In the genomic region with DNA sequence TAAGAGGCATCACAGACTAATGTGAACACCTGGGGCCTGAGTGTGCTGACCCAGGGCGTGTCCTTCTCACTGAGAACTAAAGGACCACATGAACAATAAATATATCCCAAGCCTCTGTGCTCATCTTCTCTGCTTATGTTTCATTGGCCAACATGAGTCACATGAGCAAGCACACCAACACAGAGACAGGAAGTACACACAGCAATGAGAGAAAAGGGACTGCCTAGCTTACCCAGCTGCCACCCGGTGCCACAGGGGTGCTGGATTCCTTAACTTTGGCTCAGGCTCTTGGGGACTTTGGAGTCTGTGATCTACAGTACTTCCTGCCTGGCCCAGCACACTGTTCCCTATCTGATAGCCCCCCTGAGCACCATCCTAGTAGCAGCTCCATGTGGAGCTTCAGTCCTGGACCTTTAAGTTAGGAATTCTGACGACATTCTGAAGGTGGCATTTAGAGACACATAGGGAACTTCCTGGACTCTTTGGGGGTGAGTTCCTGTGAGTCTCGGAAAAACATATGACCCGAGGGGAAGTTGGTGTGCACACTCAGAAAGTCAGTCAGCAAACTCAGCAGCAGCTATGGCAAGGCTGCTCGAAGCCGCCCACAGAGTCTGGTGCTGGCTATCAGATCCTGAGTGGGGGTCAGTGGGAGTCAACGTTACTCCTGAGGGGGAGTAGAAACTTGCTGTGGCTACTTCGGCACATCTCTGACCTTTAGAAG, we compare ENCODE assay signal across 13 mouse cellular contexts. TPM values are rescaled to one million over a fixed set of nuclear protein-coding genes. Genes with fewer than 3 reads are reported as not detected.
DNase-seq lines count a peak whose midpoint lies in the region; ATAC-seq and TF ChIP-seq lines count a peak whose summit lies in the region.
"Had no signal": no experiment of that assay in that cellular context is flagged by ENCODE, and none has a peak within 500 bp of the region (broad histone marks: within the 10 kb centered on the region; RNA-seq: fewer than 3 reads in every experiment).

No protein-coding gene starts in this region.

- no peaks in the 10 kb centered on the region for H3K9me3 ChIP-seq in CH12.LX (replicated peaks; ENCODE audit: low read length)
- no peaks in the 10 kb centered on the region for H3K9me3 ChIP-seq in liver, embryonic 15.5 days (replicated peaks)
- no peaks in the 10 kb centered on the region for H3K9me3 ChIP-seq in hindbrain, embryonic 14.5 days (ENCODE audit: control insufficient read depth, low read length)
- H3K9me3 ChIP-seq: forebrain, embryonic 12.5 days; heart, embryonic 13.5 days; midbrain, embryonic 10.5 days had no signal

- no peak; the same call in 1 of the 2 replicates for ATAC-seq in liver, embryonic 15.5 days (ENCODE audit: insufficient read depth)
- ATAC-seq in hindbrain, embryonic 14.5 days (ENCODE audit: low FRiP score) = no peak

- DNase-seq in liver, adult 2 months (ENCODE audit: extremely low read depth, low read depth, low spot score) = peak; percentile 29
- DNase-seq in liver (no peak), CH12.LX (ENCODE audit: extremely low read depth) (peak; percentile 70)
- DNase-seq in splenic B cell, adult 2 months (ENCODE audit: low read depth, low spot score) = peak; percentile 78
- no peak for DNase-seq in right cerebral cortex, postnatal 25 days
- DNase-seq in hindbrain, embryonic 14.5 days (ENCODE audit: low spot score) = no peak
- no peak for DNase-seq in left cerebral cortex, adult 18-20 months (ENCODE audit: low spot score in 2 of 2)
- DNase-seq: adrenal gland, postnatal 36 days; kidney, adult 18-20 months had no signal

- no peak overlapping the region for H3K9ac ChIP-seq in liver, adult 2 months (ENCODE audit: low read depth, low read length)
- peak overlapping the region; percentile 46; the same call in 1 of the 2 replicates for H3K9ac ChIP-seq in CH12.LX (ENCODE audit: insufficient read depth, low read depth)
- H3K9ac ChIP-seq in liver, embryonic 15.5 days = no peak overlapping the region
- H3K9ac ChIP-seq in hindbrain, embryonic 14.5 days = no peak overlapping the region
- H3K9ac ChIP-seq: forebrain, embryonic 12.5 days; heart, embryonic 13.5 days had no signal

- TF ChIP-seq CTCF in liver, adult 2 months (IDR thresholded peaks at IDR 0.05; ENCODE audit: low read depth, low read length) = no peak
- TF ChIP-seq CTCF in CH12.LX (conservative IDR thresholded peaks at IDR 0.05 in 1 of 2, IDR thresholded peaks at IDR 0.05 in 1 of 2; ENCODE audit: low read depth in 2 of 2, low read length in 2 of 2) = no peak

- H3K79me2 ChIP-seq in liver, adult 2 months (ENCODE audit: control insufficient read depth, insufficient read depth, low read length) = no peaks in the 10 kb centered on the region
- H3K79me2 ChIP-seq in CH12.LX (replicated peaks; ENCODE audit: control insufficient read depth, extremely low read depth, insufficient read depth, poor library complexity, severe bottlenecking) = peaks cover 18% of the 10 kb centered on the region

- dilution Hi-C loops in CH12.LX (cut with MboI; ENCODE audit: extremely low pct_ligation_motif_present, extremely low pct_unique_long_range_greater_than_20kb, low sequenced_read_pairs) = no loop called here

- no peaks in the 10 kb centered on the region for H3K36me3 ChIP-seq in liver, adult 2 months (ENCODE audit: control insufficient read depth, insufficient read depth, low read length)
- H3K36me3 ChIP-seq in CH12.LX (replicated peaks in 1 of 2; ENCODE audit: control insufficient read depth in 1 of 2, insufficient read depth in 1 of 2, low read length in 1 of 2) = no peaks in the 10 kb centered on the region
- no peaks in the 10 kb centered on the region for H3K36me3 ChIP-seq in liver, embryonic 15.5 days (replicated peaks)
- no peaks in the 10 kb centered on the region; the same call in 1 of the 2 replicates for H3K36me3 ChIP-seq in splenic B cell, adult 2 months (ENCODE audit: control insufficient read depth, insufficient read depth, low read length, poor library complexity, severe bottlenecking)
- H3K36me3 ChIP-seq in hindbrain, embryonic 14.5 days (replicated peaks; ENCODE audit: control insufficient read depth, insufficient read depth) = no peaks in the 10 kb centered on the region
- H3K36me3 ChIP-seq: forebrain, embryonic 12.5 days; heart, embryonic 13.5 days; midbrain, embryonic 10.5 days had no signal

- no peaks in the 10 kb centered on the region for H3K4me1 ChIP-seq in liver, adult 2 months (ENCODE audit: control insufficient read depth, insufficient read depth, low read length)
- H3K4me1 ChIP-seq in CH12.LX (ENCODE audit: control insufficient read depth in 1 of 2, insufficient read depth in 2 of 2) = peaks cover 15 to 60% of the 10 kb centered on the region in 2 experiments
- peaks cover 31% of the 10 kb centered on the region for H3K4me1 ChIP-seq in liver, embryonic 15.5 days (replicated peaks)
- H3K4me1 ChIP-seq in hindbrain, embryonic 14.5 days (replicated peaks; ENCODE audit: control insufficient read depth, insufficient read depth, low read length) = no peaks in the 10 kb centered on the region

- no peak for TF ChIP-seq RAD21 in CH12.LX (IDR thresholded peaks at IDR 0.05; ENCODE audit: low read depth, low read length)

- in situ Hi-C loops in CH12.LX (cut with MboI; ENCODE audit: low pct_ligation_motif_present, low pct_unique_long_range_greater_than_20kb, low sequenced_read_pairs) = no loop called here

- peak overlapping the region; percentile 17; the same call in 1 of the 2 replicates for H3K27ac ChIP-seq in liver, adult 2 months (replicated peaks; ENCODE audit: insufficient read depth, low read depth, low read length)
- no peak overlapping the region for H3K27ac ChIP-seq in CH12.LX (ENCODE audit: insufficient read depth, low read depth)
- H3K27ac ChIP-seq in liver, embryonic 15.5 days (replicated peaks) = peak overlapping the region; percentile 7; the same call in 1 of the 2 replicates
- H3K27ac ChIP-seq in hindbrain, embryonic 14.5 days = no peak overlapping the region
- H3K27ac ChIP-seq: forebrain, embryonic 12.5 days; heart, embryonic 13.5 days; midbrain, embryonic 10.5 days had no signal

- H3K4me3 ChIP-seq in liver, adult 2 months (ENCODE audit: insufficient read depth, low read depth, low read length) = no peak overlapping the region
- H3K4me3 ChIP-seq in CH12.LX (replicated peaks in 1 of 3; ENCODE audit: low read depth in 2 of 3, low read length in 2 of 3, poor library complexity in 1 of 3) = peak overlapping the region in 1 of 3 experiments; percentile 9
- H3K4me3 ChIP-seq in liver, embryonic 15.5 days (replicated peaks) = no peak overlapping the region
- no peak overlapping the region for H3K4me3 ChIP-seq in hindbrain, embryonic 14.5 days (replicated peaks; ENCODE audit: low read length)
- H3K4me3 ChIP-seq: forebrain, embryonic 12.5 days; heart, embryonic 13.5 days; midbrain, embryonic 10.5 days had no signal

- H3K27me3 ChIP-seq in liver, adult 2 months (ENCODE audit: control insufficient read depth, insufficient read depth, low read length) = no peaks in the 10 kb centered on the region
- H3K27me3 ChIP-seq in CH12.LX (replicated peaks) = peaks cover 11% of the 10 kb centered on the region
- peaks cover 50% of the 10 kb centered on the region for H3K27me3 ChIP-seq in liver, embryonic 15.5 days
- H3K27me3 ChIP-seq in splenic B cell, adult 2 months (ENCODE audit: control insufficient read depth, insufficient read depth, low read length, poor library complexity, severe bottlenecking) = no peaks in the 10 kb centered on the region
- no peaks in the 10 kb centered on the region for H3K27me3 ChIP-seq in hindbrain, embryonic 14.5 days (ENCODE audit: control insufficient read depth, insufficient read depth, low read length)
- H3K27me3 ChIP-seq: forebrain, embryonic 12.5 days had no signal

- no peak for TF ChIP-seq POLR2A in liver, adult 2 months (IDR thresholded peaks at IDR 0.05; ENCODE audit: extremely low read depth, insufficient read depth, low read length)
- peak; percentile 72 for TF ChIP-seq POLR2A in CH12.LX (IDR thresholded peaks at IDR 0.05; ENCODE audit: low read depth, low read length)

- TF ChIP-seq EP300 in CH12.LX (IDR thresholded peaks at IDR 0.05; ENCODE audit: low read length) = no peak

- WGBS in liver, adult 2 months = 67% methylated on average over 9 of the region's 9 CpGs
- WGBS in liver, embryonic 15.5 days (ENCODE audit: insufficient replicate concordance) = 39% methylated on average over 9 of the region's 9 CpGs
- 89% methylated on average over 9 of the region's 9 CpGs for WGBS in hindbrain, embryonic 14.5 days

- peak overlapping the region; percentile 59 for H3K4me2 ChIP-seq in CH12.LX (ENCODE audit: insufficient read depth, low read depth, poor library complexity, severe bottlenecking)
- H3K4me2 ChIP-seq in liver, embryonic 15.5 days = 0 out of 2 replicates have a peak overlapping the region, but pooled peaks have one; percentile 25
- no peak overlapping the region for H3K4me2 ChIP-seq in hindbrain, embryonic 14.5 days (replicated peaks)
- H3K4me2 ChIP-seq: forebrain, embryonic 12.5 days had no signal

TF ChIP-seq in CH12.LX, 34 proteins besides CTCF, POLR2A, EP300 and RAD21 (continues in another document):
- TF ChIP-seq ELF1 (IDR thresholded peaks at IDR 0.05; ENCODE audit: low read depth, low read length) (peak; percentile 89), USF2 (conservative IDR thresholded peaks at IDR 0.05; ENCODE audit: low read depth, low read length) (peak; percentile 94), MAX (IDR thresholded peaks at IDR 0.05; ENCODE audit: low read length) (peak; percentile 86), GABPA (IDR thresholded peaks at IDR 0.05; ENCODE audit: insufficient replicate concordance, low read depth, low read length) (no peak), MYC (IDR thresholded peaks at IDR 0.05; ENCODE audit: low read depth, low read length) (no peak), TBP (conservative IDR thresholded peaks at IDR 0.05; ENCODE audit: low read depth, low read length) (peak; percentile 78)

RNA-seq across cellular contexts. Expression of a gene that starts 2.0 kb away (rescaled TPM):
- 1.5 and 1.6 TPM in 2 replicates for total RNA-seq in liver, adult 2 months (2014; rRNA removed)
- polyA plus RNA-seq in liver, adult 2 months (2012; rRNA removed) = 0.16 and 0.40 TPM in 2 replicates
- total RNA-seq in CH12.LX (2012; rRNA removed) (9.3 and 11.7 TPM in 2 replicates), CH12.LX (2014; rRNA removed) (11.2 and 12.5 TPM in 2 replicates)
- polyA plus RNA-seq in CH12.LX (2012; ENCODE audit: insufficient read length, low read depth) = 16.5 TPM in 2 replicates
- 4.0 and 4.9 TPM in 2 replicates for polyA plus RNA-seq in liver, embryonic 15.5 days (2015; fragmentation: Nextera tagmentation; extraction: Ambion mirVana)
- polyA plus RNA-seq in hindbrain, embryonic 14.5 days (2014; fragmentation: Nextera tagmentation; extraction: Ambion mirVana) = 2.8 and 3.2 TPM in 2 replicates
- 10 to 100 TPM in 1 of 2 experiments, 1 to 10 TPM in 1; 8.1 to 10.8 TPM for total RNA-seq in left cerebral cortex, adult 18-20 months (2021)

RNA-seq across cellular contexts. Expression of a gene that starts 55.5 kb away (rescaled TPM):
- total RNA-seq in liver, adult 2 months (2014; rRNA removed) = 0.07 and 0.09 TPM in 2 replicates
- polyA plus RNA-seq in liver, adult 2 months (2012; rRNA removed) = 0.04 and 0.07 TPM in 2 replicates
- total RNA-seq in CH12.LX (2012; rRNA removed) = 0.08 TPM in 2 replicates
- total RNA-seq in CH12.LX (2014; rRNA removed) = not detected in 2 replicates
- polyA plus RNA-seq in CH12.LX (2012; ENCODE audit: insufficient read length, low read depth) = 0.14 TPM in 1 of 2 replicates, not detected in the other
- polyA plus RNA-seq in liver, embryonic 15.5 days (2015; fragmentation: Nextera tagmentation; extraction: Ambion mirVana) = 5.4 and 6.7 TPM in 2 replicates
- polyA plus RNA-seq in hindbrain, embryonic 14.5 days (2014; fragmentation: Nextera tagmentation; extraction: Ambion mirVana) = 1.7 and 2.7 TPM in 2 replicates
- under 1 TPM; 0.14 to 0.46 TPM for total RNA-seq in left cerebral cortex, adult 18-20 months (2021)

Comparison
In these comparisons a context has a peak if more than half of its experiments do, and no peak if none do; other contexts are left out.
1. DNase-seq: peak in liver, adult 2 months (single experiment), CH12.LX (single experiment) and splenic B cell, adult 2 months (single experiment); none in liver (single experiment), right cerebral cortex, postnatal 25 days (single experiment), hindbrain, embryonic 14.5 days (single experiment) and left cerebral cortex, adult 18-20 months (0 of 2).
2. H3K27ac ChIP-seq: peak in liver, adult 2 months (single experiment) and liver, embryonic 15.5 days (single experiment); none in CH12.LX (single experiment) and hindbrain, embryonic 14.5 days (single experiment).